In genomic region chr2:26639083-26639482, GRCm38 (mm10) we compare ENCODE assay signal across 2 mouse cellular contexts.
A peak's percentile ranks its signal among the peaks of the same experiment; 100 is the strongest.
TF ChIP-seq lines count a peak whose summit lies in the region.

No protein-coding gene starts in this region.

TF ChIP-seq in CH12.LX, 34 proteins besides CTCF, POLR2A, EP300 and RAD21:
- TF ChIP-seq USF2 (conservative IDR thresholded peaks at IDR 0.05; ENCODE audit: low read depth, low read length) (no peak; the same call in 1 of the 2 replicates), MXI1 (IDR thresholded peaks at IDR 0.05; ENCODE audit: low read depth, low read length) (peak; percentile 79; the same call in 1 of the 2 replicates), MAX (IDR thresholded peaks at IDR 0.05; ENCODE audit: low read length) (peak; percentile 89), TBP (conservative IDR thresholded peaks at IDR 0.05; ENCODE audit: low read depth, low read length) (peak; percentile 50; the same call in 1 of the 2 replicates), IRF4 (IDR thresholded peaks at IDR 0.05; ENCODE audit: low read depth, low read length) (no peak), CHD2 (IDR thresholded peaks at IDR 0.05; ENCODE audit: low read length) (no peak), MYC (IDR thresholded peaks at IDR 0.05; ENCODE audit: low read depth, low read length) (peak; percentile 87), USF1 (IDR thresholded peaks at IDR 0.05; ENCODE audit: low read depth, low read length) (0 out of 2 replicates have a peak, but pooled peaks have one; percentile 36), UBTF (IDR thresholded peaks at IDR 0.05; ENCODE audit: low read depth, low read length) (no peak), POLR2AphosphoS2 (IDR thresholded peaks at IDR 0.05; ENCODE audit: low read depth, low read length) (peak; percentile 43; the same call in 1 of the 2 replicates), SMC3 (IDR thresholded peaks at IDR 0.05; ENCODE audit: low read depth, low read length) (peak; percentile 45), ZKSCAN1 (IDR thresholded peaks at IDR 0.05; ENCODE audit: borderline replicate concordance, low read depth, low read length) (no peak)

TF ChIP-seq in myocyte, 11 proteins besides CTCF, POLR2A, EP300 and RAD21:
- no peak for TF ChIP-seq E2F4 (IDR thresholded peaks at IDR 0.05; ENCODE audit: insufficient read depth)
- TF ChIP-seq USF1 (IDR thresholded peaks at IDR 0.05; ENCODE audit: low read depth), result peak; percentile 44
